Mouse (Mus musculus): ENCODE data around the gene Il3. TPM values are rescaled to one million over a fixed set of nuclear protein-coding genes. Genes with fewer than 3 reads are reported as not detected.

The Il3 gene
- total and polyA plus RNA-seq, 3 experiments, result not detected

DNA sequence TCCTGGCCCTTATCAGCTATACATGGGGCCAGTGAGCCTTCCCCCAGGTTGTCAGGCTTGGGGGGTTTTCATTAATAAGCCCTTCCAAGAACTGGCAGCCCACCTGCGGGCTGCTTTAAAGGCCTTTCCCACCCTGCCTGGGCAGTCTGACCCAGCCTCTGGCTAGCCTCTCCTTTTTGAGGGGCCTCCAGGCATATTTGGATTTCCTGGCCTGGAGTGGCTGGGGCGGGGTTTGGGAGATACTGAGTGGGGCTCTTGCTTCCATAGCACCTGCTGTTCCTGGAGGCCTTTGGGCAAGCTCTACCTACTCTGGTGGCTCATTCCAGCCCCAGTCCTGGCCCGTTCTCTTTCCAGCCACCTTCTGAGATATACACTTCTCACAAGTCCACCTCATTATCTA, 17.3 kb downstream of the Il3 start:
- Histone ChIP-seq H3K4me1 (ENCODE audit: control insufficient read depth, insufficient read depth, low read length) (no peaks in the 10 kb centered on the region; the same call in none of the 2 replicates), H3K9ac (ENCODE audit: low read depth, low read length) (no peak overlapping the region), H3K4me3 (no peak overlapping the region), H3K36me3 (ENCODE audit: control insufficient read depth, insufficient read depth, low read length) (no peaks in the 10 kb centered on the region), H3K27me3 (ENCODE audit: control insufficient read depth, insufficient read depth, low read length) (no peaks in the 10 kb centered on the region), H3K79me2 (replicated peaks; ENCODE audit: control insufficient read depth, insufficient read depth, low read length) (no peaks in the 10 kb centered on the region), H3K27ac (no peak overlapping the region)
- WGBS, result 89% methylated on average over 3 of the region's 3 CpGs
- intact Hi-C loops (cut with DNase I), result no loop called here
- no peak for DNase-seq
- TF ChIP-seq EP300 (IDR thresholded peaks at IDR 0.05; ENCODE audit: insufficient read depth, low read depth, low read length) (no peak), POLR2A (IDR thresholded peaks at IDR 0.05; ENCODE audit: insufficient read depth, low read depth, low read length) (no peak), CTCF (IDR thresholded peaks at IDR 0.05) (no peak)

DNA sequence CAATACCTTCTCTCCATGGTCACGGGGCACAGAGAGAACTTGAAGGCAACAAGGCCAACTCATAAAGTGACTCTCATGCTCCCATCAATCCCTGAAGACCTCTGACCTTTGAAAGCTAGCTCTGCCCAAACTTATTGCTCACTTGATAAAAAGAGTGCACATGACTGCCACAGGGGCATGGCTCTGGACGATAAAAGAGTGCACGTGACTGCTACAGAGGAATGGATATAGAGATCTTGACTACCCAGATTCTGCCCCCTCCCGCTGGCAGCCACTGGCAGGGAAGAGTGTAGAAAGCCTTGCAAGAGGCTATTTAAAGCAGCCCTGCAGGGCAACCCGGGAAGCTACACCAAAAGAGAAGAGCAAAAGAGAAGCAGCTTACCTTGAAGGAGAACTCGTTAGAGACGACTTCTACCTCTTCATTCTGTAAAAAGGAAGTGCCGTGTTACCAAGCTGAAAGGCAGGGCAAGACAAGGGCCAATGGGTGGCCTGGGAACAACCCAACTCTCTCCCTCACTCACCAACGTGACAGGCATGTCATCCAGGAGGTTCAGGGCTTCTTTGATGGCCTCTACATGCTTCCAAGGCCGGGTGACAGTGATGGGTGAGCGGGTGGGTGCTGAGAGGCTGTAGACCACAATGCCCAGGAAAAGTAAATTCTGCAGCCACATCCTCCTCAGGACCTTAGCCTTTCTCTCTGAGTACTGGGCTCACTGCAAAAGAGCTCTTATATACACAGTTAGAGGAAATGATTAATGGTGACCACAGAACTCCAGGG, 17.9 kb downstream of the Il3 start, which contains the start of gene Csf2:
TSS of gene Csf2 (minus strand) at position 728 of the 778 bp plus-strand sequence.
- no peak within 1 kb of the TSS for H3K9ac ChIP-seq (ENCODE audit: low read depth, low read length)
- intact Hi-C loops (cut with DNase I), result no loop called here
- H3K36me3 ChIP-seq (ENCODE audit: control insufficient read depth, insufficient read depth, low read length), result no peaks in the 10 kb centered on the region
- H3K4me3 ChIP-seq, result no peak within 1 kb of the TSS
- WGBS, result 55% methylated on average over 11 of the region's 11 CpGs
- H3K79me2 ChIP-seq (replicated peaks; ENCODE audit: control insufficient read depth, insufficient read depth, low read length), result no peaks in the 10 kb centered on the region
- peak; percentile 28 for TF ChIP-seq CTCF (IDR thresholded peaks at IDR 0.05)
- TF ChIP-seq POLR2A (IDR thresholded peaks at IDR 0.05; ENCODE audit: insufficient read depth, low read depth, low read length), result no peak
- H3K27me3 ChIP-seq (ENCODE audit: control insufficient read depth, insufficient read depth, low read length), result no peaks in the 10 kb centered on the region
- no peak within 1 kb of the TSS for H3K27ac ChIP-seq
- H3K4me1 ChIP-seq (ENCODE audit: control insufficient read depth, insufficient read depth, low read length), result no peaks in the 10 kb centered on the region; the same call in none of the 2 replicates
- no peak for DNase-seq

- Histone ChIP-seq H3K27me3 (ENCODE audit: control insufficient read depth, insufficient read depth, low read length) (no peaks in the 10 kb centered on the region), H3K9ac (ENCODE audit: low read depth, low read length) (no peak overlapping the region), H3K4me1 (ENCODE audit: control insufficient read depth, insufficient read depth, low read length) (no peaks in the 10 kb centered on the region; the same call in 1 of the 2 replicates), H3K36me3 (ENCODE audit: control insufficient read depth, insufficient read depth, low read length) (no peaks in the 10 kb centered on the region), H3K4me3 (no peak overlapping the region), H3K79me2 (replicated peaks; ENCODE audit: control insufficient read depth, insufficient read depth, low read length) (no peaks in the 10 kb centered on the region), H3K27ac (no peak overlapping the region)
- TF ChIP-seq POLR2A (IDR thresholded peaks at IDR 0.05; ENCODE audit: insufficient read depth, low read depth, low read length) (no peak), EP300 (IDR thresholded peaks at IDR 0.05; ENCODE audit: insufficient read depth, low read depth, low read length) (no peak), CTCF (IDR thresholded peaks at IDR 0.05) (no peak)
- no peak for DNase-seq
- WGBS, result 80% methylated on average over 10 of the region's 10 CpGs
- intact Hi-C loops (cut with DNase I), result no loop called here
Measured at GRCm38 (mm10) chr11:54247251-54247950, 19.7 kb downstream of the Il3 start.

DNA sequence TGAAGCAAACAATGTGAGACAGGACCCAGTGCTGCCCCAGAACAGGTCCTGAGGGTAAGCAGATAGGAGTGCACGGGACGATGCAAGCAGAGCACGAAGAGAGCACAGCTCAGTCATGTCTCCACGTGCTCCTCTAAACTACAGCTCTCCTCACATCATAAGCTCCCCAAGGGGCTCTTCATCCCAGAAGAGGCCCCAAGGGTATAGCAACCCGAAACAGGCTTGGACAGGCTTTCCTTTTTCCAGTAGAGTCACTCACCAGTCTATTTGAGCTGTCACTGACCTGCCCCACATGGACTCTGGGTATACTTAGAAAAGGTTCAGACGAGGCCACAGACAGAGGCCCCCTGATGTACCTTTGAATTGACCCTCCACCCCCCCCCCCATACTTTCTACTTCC, 22.6 kb downstream of the Il3 start:
- 85% methylated on average over 6 of the region's 6 CpGs for WGBS
- no peak for DNase-seq
- Histone ChIP-seq H3K9ac (ENCODE audit: low read depth, low read length) (no peak overlapping the region), H3K4me1 (ENCODE audit: control insufficient read depth, insufficient read depth, low read length) (no peaks in the 10 kb centered on the region; the same call in 1 of the 2 replicates), H3K4me3 (no peak overlapping the region), H3K79me2 (replicated peaks; ENCODE audit: control insufficient read depth, insufficient read depth, low read length) (no peaks in the 10 kb centered on the region), H3K36me3 (ENCODE audit: control insufficient read depth, insufficient read depth, low read length) (no peaks in the 10 kb centered on the region), H3K27ac (no peak overlapping the region), H3K27me3 (ENCODE audit: control insufficient read depth, insufficient read depth, low read length) (no peaks in the 10 kb centered on the region)
- no peak for TF ChIP-seq EP300 (IDR thresholded peaks at IDR 0.05; ENCODE audit: insufficient read depth, low read depth, low read length)
- TF ChIP-seq CTCF (IDR thresholded peaks at IDR 0.05), result no peak
- TF ChIP-seq POLR2A (IDR thresholded peaks at IDR 0.05; ENCODE audit: insufficient read depth, low read depth, low read length), result no peak
- intact Hi-C loops (cut with DNase I), result no loop called here

DNA sequence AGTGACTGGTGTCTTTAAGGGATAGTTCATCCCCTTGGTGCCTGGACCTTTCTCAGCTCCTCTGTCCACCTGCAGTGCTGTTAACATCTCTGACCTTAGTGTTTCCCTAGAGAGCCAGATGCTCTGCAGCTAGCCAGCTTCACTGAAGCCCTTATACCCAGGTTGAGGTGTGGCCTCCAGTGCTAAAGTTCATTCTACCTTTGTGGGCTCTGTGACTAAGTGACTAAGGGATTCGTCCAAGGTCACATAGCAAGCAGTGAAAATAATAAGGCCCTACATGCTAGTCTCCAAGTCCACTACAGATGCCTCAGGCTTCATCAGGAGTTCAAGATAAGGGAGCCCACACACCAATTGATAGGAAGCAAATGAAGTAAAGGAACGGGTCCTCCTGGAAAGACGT, 24.6 kb downstream of the Il3 start:
- 75% methylated on average over 3 of the region's 3 CpGs for WGBS

DNA sequence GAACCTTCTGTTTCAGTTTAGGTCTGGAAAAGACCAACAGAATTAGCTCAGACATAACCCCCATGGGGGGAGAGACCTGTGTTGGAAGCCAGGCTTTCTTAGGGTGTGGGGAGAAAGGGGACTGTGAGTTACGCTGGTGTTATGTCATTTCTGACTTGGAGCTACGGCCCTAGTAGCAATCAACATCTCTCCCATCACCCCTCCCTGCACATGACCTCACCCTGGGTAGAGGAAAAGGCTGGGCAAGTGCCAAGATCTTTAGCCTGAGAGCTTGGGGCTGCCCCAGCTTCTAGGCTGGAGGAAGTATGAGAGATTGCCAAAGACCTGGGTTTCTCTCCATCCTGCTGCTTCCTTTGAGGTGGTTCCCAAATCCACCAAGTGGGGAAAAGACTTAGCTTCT, 30.1 kb downstream of the Il3 start:
- H3K27me3 ChIP-seq (ENCODE audit: control insufficient read depth, insufficient read depth, low read length), result no peaks in the 10 kb centered on the region

More for the DNA sequence above, 24.6 kb downstream of the Il3 start:
- TF ChIP-seq EP300 (IDR thresholded peaks at IDR 0.05; ENCODE audit: insufficient read depth, low read depth, low read length) (no peak), POLR2A (IDR thresholded peaks at IDR 0.05; ENCODE audit: insufficient read depth, low read depth, low read length) (no peak), CTCF (IDR thresholded peaks at IDR 0.05) (no peak)
- no peak for DNase-seq
- Histone ChIP-seq H3K4me3 (no peak overlapping the region), H3K36me3 (ENCODE audit: control insufficient read depth, insufficient read depth, low read length) (no peaks in the 10 kb centered on the region), H3K9ac (ENCODE audit: low read depth, low read length) (no peak overlapping the region), H3K27me3 (ENCODE audit: control insufficient read depth, insufficient read depth, low read length) (no peaks in the 10 kb centered on the region), H3K27ac (no peak overlapping the region), H3K79me2 (replicated peaks; ENCODE audit: control insufficient read depth, insufficient read depth, low read length) (no peaks in the 10 kb centered on the region), H3K4me1 (ENCODE audit: control insufficient read depth, insufficient read depth, low read length) (no peaks in the 10 kb centered on the region)
- intact Hi-C loops (cut with DNase I), result no loop called here

More for the DNA sequence above, 30.1 kb downstream of the Il3 start:
- H3K79me2 ChIP-seq (replicated peaks; ENCODE audit: control insufficient read depth, insufficient read depth, low read length), result no peaks in the 10 kb centered on the region
- TF ChIP-seq CTCF (IDR thresholded peaks at IDR 0.05), result no peak
- TF ChIP-seq EP300 (IDR thresholded peaks at IDR 0.05; ENCODE audit: insufficient read depth, low read depth, low read length), result no peak
- no peak for TF ChIP-seq POLR2A (IDR thresholded peaks at IDR 0.05; ENCODE audit: insufficient read depth, low read depth, low read length)
- H3K4me1 ChIP-seq (ENCODE audit: control insufficient read depth, insufficient read depth, low read length), result no peaks in the 10 kb centered on the region
- WGBS, result 32% methylated on average over 2 of the region's 2 CpGs
- H3K36me3 ChIP-seq (ENCODE audit: control insufficient read depth, insufficient read depth, low read length), result no peaks in the 10 kb centered on the region
- H3K9ac ChIP-seq (ENCODE audit: low read depth, low read length), result no peak overlapping the region
- H3K27ac ChIP-seq, result no peak overlapping the region
- no peak overlapping the region for H3K4me3 ChIP-seq
- DNase-seq, result peak in 1 of 2 experiments; percentile 63
- intact Hi-C loops (cut with DNase I), result no loop called here

Data from heart, adult 2 months (tissue).